Mouse (Mus musculus): ENCODE results near the gene Gm13287. TPM values are rescaled to one million over a fixed set of nuclear protein-coding genes. Genes with fewer than 3 reads are reported as not detected.
A peak's percentile ranks its signal among the peaks of the same experiment; 100 is the strongest.
"Not testable (repeated sequence)": the region's sequence is repeated elsewhere in the genome, so short reads cannot be mapped to it uniquely, and the experiment has no call there.

The Gm13287 gene
- polyA plus RNA-seq, 1 experiment from 2014 or later: not detected

- not testable (repeated sequence) for H3K4me1 ChIP-seq (replicated peaks); H3K9ac ChIP-seq (replicated peaks); H3K9me3 ChIP-seq; H3K4me3 ChIP-seq (replicated peaks); ATAC-seq; H3K27ac ChIP-seq; H3K36me3 ChIP-seq
- H3K4me2 ChIP-seq (replicated peaks): peak overlapping the region; percentile 45
- H3K27me3 ChIP-seq: peaks cover 15% of the 10 kb centered on the region; the same call in 1 of the 2 replicates
- WGBS: no CpG with 5 or more reads among the region's 34 CpGs
These were observed 2.7 kb downstream of the Gm13287 start for GRCm38 (mm10) chr4:88805761-88806160.

GRCm38 (mm10) chr4:88815928-88816327, 12.9 kb downstream of the Gm13287 start, which contains the start of gene Ifna7:
Gene Ifna7 (plus strand): TSS chr4:88816228.
- no peak within 1 kb of the TSS for H3K9ac ChIP-seq (replicated peaks)
- 66% methylated on average over 3 of the region's 3 CpGs for WGBS
- no peak within 1 kb of the TSS for H3K4me2 ChIP-seq (replicated peaks)
- H3K4me1 ChIP-seq (replicated peaks): no peaks in the 10 kb centered on the region
- no peak within 1 kb of the TSS for H3K27ac ChIP-seq
- H3K36me3 ChIP-seq: no peaks in the 10 kb centered on the region
- ATAC-seq: no peak
- no peaks in the 10 kb centered on the region for H3K9me3 ChIP-seq
- H3K27me3 ChIP-seq: no peaks in the 10 kb centered on the region
- no peak within 1 kb of the TSS for H3K4me3 ChIP-seq (replicated peaks)

GRCm38 (mm10) chr4:88819659-88820058, 16.6 kb downstream of the Gm13287 start, which contains the start of gene Ifna11:
Gene Ifna11 (plus strand): TSS chr4:88819959.
- Histone ChIP-seq H3K27ac (no peak within 1 kb of the TSS), H3K9ac (replicated peaks) (no peak within 1 kb of the TSS), H3K4me3 (replicated peaks) (no peak within 1 kb of the TSS), H3K4me2 (replicated peaks) (no peak within 1 kb of the TSS), H3K4me1 (replicated peaks) (no peaks in the 10 kb centered on the region), H3K9me3 (no peaks in the 10 kb centered on the region), H3K36me3 (no peaks in the 10 kb centered on the region), H3K27me3 (no peaks in the 10 kb centered on the region)
- WGBS: 89% methylated on average over 1 of the region's 1 CpGs
- no peak for ATAC-seq

GRCm38 (mm10) chr4:88822995-88823394, 19.9 kb downstream of the Gm13287 start:
- no peak overlapping the region for H3K9ac ChIP-seq (replicated peaks)
- H3K36me3 ChIP-seq: no peaks in the 10 kb centered on the region
- no peaks in the 10 kb centered on the region for H3K9me3 ChIP-seq
- 25% methylated on average over 4 of the region's 4 CpGs for WGBS
- H3K4me3 ChIP-seq (replicated peaks): no peak overlapping the region
- ATAC-seq: no peak
- H3K27ac ChIP-seq: no peak overlapping the region
- H3K4me1 ChIP-seq (replicated peaks): no peaks in the 10 kb centered on the region
- H3K27me3 ChIP-seq: no peaks in the 10 kb centered on the region
- no peak overlapping the region for H3K4me2 ChIP-seq (replicated peaks)

- not testable (repeated sequence) for H3K27me3 ChIP-seq; ATAC-seq; H3K4me3 ChIP-seq (replicated peaks); H3K9me3 ChIP-seq; H3K4me2 ChIP-seq (replicated peaks); H3K27ac ChIP-seq; H3K4me1 ChIP-seq (replicated peaks); H3K9ac ChIP-seq (replicated peaks); H3K36me3 ChIP-seq
These were observed 24.1 kb downstream of the Gm13287 start, which contains the start of gene Ifna6 for GRCm38 (mm10) chr4:88827116-88827515. Gene Ifna6 (plus strand): TSS chr4:88827416.

GRCm38 (mm10) chr4:88830523-88830922, 27.5 kb downstream of the Gm13287 start:
- H3K9me3 ChIP-seq: no peaks in the 10 kb centered on the region
- no peak for ATAC-seq
- no peaks in the 10 kb centered on the region for H3K4me1 ChIP-seq (replicated peaks)

GRCm38 (mm10) chr4:88835225-88835624, 32.2 kb downstream of the Gm13287 start, which contains the start of gene Ifna5:
Gene Ifna5 (plus strand): TSS chr4:88835525.
- not testable (repeated sequence) for H3K9me3 ChIP-seq; H3K4me2 ChIP-seq (replicated peaks); H3K27me3 ChIP-seq; ATAC-seq; H3K36me3 ChIP-seq; H3K27ac ChIP-seq; H3K4me1 ChIP-seq (replicated peaks); H3K4me3 ChIP-seq (replicated peaks); H3K9ac ChIP-seq (replicated peaks)
- 81% methylated on average over 1 of the region's 1 CpGs for WGBS

More at GRCm38 (mm10) chr4:88830523-88830922, 27.5 kb downstream of the Gm13287 start:
- H3K9ac ChIP-seq (replicated peaks): no peak overlapping the region
- no peaks in the 10 kb centered on the region for H3K36me3 ChIP-seq
- H3K27me3 ChIP-seq: no peaks in the 10 kb centered on the region
- H3K4me2 ChIP-seq (replicated peaks): no peak overlapping the region
- no peak overlapping the region for H3K4me3 ChIP-seq (replicated peaks)
- 21% methylated on average over 4 of the region's 4 CpGs for WGBS
- no peak overlapping the region for H3K27ac ChIP-seq

- no peaks in the 10 kb centered on the region for H3K27me3 ChIP-seq
- ATAC-seq: no peak
- H3K9ac ChIP-seq (replicated peaks): no peak overlapping the region
- no peaks in the 10 kb centered on the region for H3K9me3 ChIP-seq
- no peak overlapping the region for H3K4me2 ChIP-seq (replicated peaks)
- H3K4me1 ChIP-seq (replicated peaks): no peaks in the 10 kb centered on the region
- no peak overlapping the region for H3K27ac ChIP-seq
- H3K4me3 ChIP-seq (replicated peaks): no peak overlapping the region
- WGBS: 53% methylated on average over 3 of the region's 3 CpGs
- no peaks in the 10 kb centered on the region for H3K36me3 ChIP-seq
These were observed 35.8 kb downstream of the Gm13287 start for GRCm38 (mm10) chr4:88838828-88839227.

GRCm38 (mm10) chr4:88840058-88840457, 37.0 kb downstream of the Gm13287 start:
- no peak for ATAC-seq
- no peak overlapping the region for H3K27ac ChIP-seq
- no peak overlapping the region for H3K4me3 ChIP-seq (replicated peaks)
- no peaks in the 10 kb centered on the region for H3K27me3 ChIP-seq
- WGBS: 87% methylated on average over 3 of the region's 3 CpGs
- no peak overlapping the region for H3K4me2 ChIP-seq (replicated peaks)
- no peaks in the 10 kb centered on the region for H3K4me1 ChIP-seq (replicated peaks)
- H3K9ac ChIP-seq (replicated peaks): no peak overlapping the region
- no peaks in the 10 kb centered on the region for H3K36me3 ChIP-seq
- no peaks in the 10 kb centered on the region for H3K9me3 ChIP-seq

GRCm38 (mm10) chr4:88841438-88841911, 38.4 kb downstream of the Gm13287 start, which contains the start of gene Ifna4:
Gene Ifna4 (plus strand): TSS chr4:88841861.
- no peak for ATAC-seq
- Histone ChIP-seq H3K4me2 (replicated peaks) (no peak within 1 kb of the TSS), H3K9ac (replicated peaks) (no peak within 1 kb of the TSS), H3K4me1 (replicated peaks) (no peaks in the 10 kb centered on the region), H3K27me3 (no peaks in the 10 kb centered on the region), H3K36me3 (no peaks in the 10 kb centered on the region), H3K9me3 (no peaks in the 10 kb centered on the region), H3K4me3 (replicated peaks) (no peak within 1 kb of the TSS), H3K27ac (no peak within 1 kb of the TSS)
- 44% methylated on average over 2 of the region's 2 CpGs for WGBS

- Histone ChIP-seq H3K9me3 (no peaks in the 10 kb centered on the region), H3K9ac (replicated peaks) (no peak overlapping the region), H3K4me3 (replicated peaks) (no peak overlapping the region), H3K4me2 (replicated peaks) (no peak overlapping the region), H3K27me3 (no peaks in the 10 kb centered on the region), H3K36me3 (no peaks in the 10 kb centered on the region), H3K27ac (no peak overlapping the region), H3K4me1 (replicated peaks) (no peaks in the 10 kb centered on the region)
- 76% methylated on average over 2 of the region's 2 CpGs for WGBS
- no peak for ATAC-seq
These were observed 42.3 kb downstream of the Gm13287 start for GRCm38 (mm10) chr4:88845334-88845733.

GRCm38 (mm10) chr4:88849698-88850097, 46.6 kb downstream of the Gm13287 start, which contains the start of gene Ifna1:
Gene Ifna1 (plus strand): TSS chr4:88850087.
- Histone ChIP-seq H3K9me3 (no peaks in the 10 kb centered on the region), H3K27me3 (no peaks in the 10 kb centered on the region), H3K4me3 (replicated peaks) (no peak within 1 kb of the TSS), H3K9ac (replicated peaks) (no peak within 1 kb of the TSS), H3K27ac (no peak within 1 kb of the TSS), H3K36me3 (no peaks in the 10 kb centered on the region), H3K4me2 (replicated peaks) (no peak within 1 kb of the TSS), H3K4me1 (replicated peaks) (0 out of 2 replicates have a peak, but pooled peaks cover 2% of the 10 kb centered on the region)
- WGBS: 76% methylated on average over 1 of the region's 1 CpGs
- ATAC-seq: no peak

Data from midbrain, embryonic 13.5 days (tissue).